Mouse (Mus musculus) yolk sac, embryonic 10.5 days (tissue): ENCODE data around the gene Ninj1.

ENCODE experiments used
- DNase-seq: peaks from one replicate; pipeline ENCODE4 v3.0.0-alpha.2; 2017; ENCODE audit warnings: low spot score

Gene Ninj1

GRCm38 (mm10) chr13:49233792-49234572 is 46.7 kb downstream of the Ninj1 start:
- DNase-seq: peak; percentile 22

- DNase-seq: no peak
These were observed 47.4 kb downstream of the Ninj1 start for GRCm38 (mm10) chr13:49234711-49235110.

- DNase-seq: no peak
These were observed 50.3 kb downstream of the Ninj1 start for GRCm38 (mm10) chr13:49237617-49238016.

- DNase-seq: no peak
These were observed 51.5 kb downstream of the Ninj1 start for GRCm38 (mm10) chr13:49238737-49239136.

GRCm38 (mm10) chr13:49242321-49243065 is 55.2 kb downstream of the Ninj1 start:
- DNase-seq: no peak

GRCm38 (mm10) chr13:49243492-49243891 is 56.2 kb downstream of the Ninj1 start:
- DNase-seq: no peak

GRCm38 (mm10) chr13:49245251-49245650 is 58.0 kb downstream of the Ninj1 start:
- DNase-seq: peak; percentile 53
